Mouse (Mus musculus) liver, adult 2 months (tissue): ENCODE results near the gene Efnb3. TPM values are rescaled to one million over a fixed set of nuclear protein-coding genes. Genes with fewer than 3 reads are reported as not detected.

Experiments used
- DNase-seq: peaks from one replicate; pipeline ENCODE4 v3.0.0-alpha.2; 2011; ENCODE audit warnings: low read depth, low spot score; ENCODE audit errors: extremely low read depth
- H3K27ac ChIP-seq: fragments of 200-500 bp; replicated peaks from 2 replicates; pipeline ENCODE4 v1.5.1; 2012; ENCODE audit warnings: low read depth, mild to moderate bottlenecking, control low read depth, inconsistent platforms, low read length; ENCODE audit not compliant: insufficient read depth
- H3K27me3 ChIP-seq: fragments of 200-500 bp; 2 replicates; pipeline ENCODE4 v1.6.1; 2012; ENCODE audit warnings: mild to moderate bottlenecking, moderate library complexity, low read length, inconsistent platforms; ENCODE audit not compliant: control insufficient read depth, insufficient read depth
- H3K36me3 ChIP-seq: fragments of 200-500 bp; 2 replicates; pipeline ENCODE4 v1.6.1; 2012; ENCODE audit warnings: low read length, inconsistent platforms; ENCODE audit not compliant: control insufficient read depth, insufficient read depth
- H3K4me1 ChIP-seq: fragments of 200-500 bp; 2 replicates; pipeline ENCODE4 v1.6.1; 2011; ENCODE audit warnings: low read length; ENCODE audit not compliant: control insufficient read depth, insufficient read depth
- H3K4me3 ChIP-seq: fragments of 200-500 bp; 2 replicates; pipeline ENCODE4 v1.5.1; 2011; ENCODE audit warnings: low read depth, mild to moderate bottlenecking, control low read depth, low read length, moderate library complexity; ENCODE audit not compliant: insufficient read depth
- H3K79me2 ChIP-seq: fragments of 200-500 bp; 2 replicates; pipeline ENCODE4 v1.6.1; 2012; ENCODE audit warnings: inconsistent platforms, mild to moderate bottlenecking, low read length, moderate library complexity; ENCODE audit not compliant: control insufficient read depth, insufficient read depth
- H3K9ac ChIP-seq: fragments of 200-500 bp; 2 replicates; pipeline ENCODE4 v1.6.1; 2012; ENCODE audit warnings: low read depth, mild to moderate bottlenecking, control low read depth, inconsistent platforms, low read length
- CTCF ChIP-seq: fragments of 200-500 bp; IDR thresholded peaks from 2 replicates; pipeline ENCODE4 v1.5.1; 2011; ENCODE audit warnings: low read depth, low read length, control low read depth
- POLR2A ChIP-seq: fragments of 200-500 bp; IDR thresholded peaks from 2 replicates; pipeline ENCODE4 v1.6.1; 2011; ENCODE audit warnings: low read length, control low read depth; ENCODE audit not compliant: insufficient read depth; ENCODE audit errors: extremely low read depth
- WGBS: fragments of 180-500 bp; shearing (Covaris S2); methylation state at CpG from one replicate; pipeline ENCODE4 v1.1.7; 2018; 5-methylcytosine and 5-hydroxymethylcytosine counted together
- polyA plus RNA-seq: library from polyadenylated mRNA; depleted of rRNA; stranded (reverse); fragments of >200 nt; gene quantifications from 2 replicates; pipeline ENCODE4 v1.2.3, GENCODE M21; 2012
- total RNA-seq: library from RNA; depleted of rRNA; stranded (reverse); fragments of >200 nt; gene quantifications from 2 replicates; pipeline ENCODE4 v1.2.3, GENCODE M21; 2014

Efnb3 gene
- total and polyA plus RNA-seq, 2 experiments = 0.17 TPM; not detected in 1

DNA sequence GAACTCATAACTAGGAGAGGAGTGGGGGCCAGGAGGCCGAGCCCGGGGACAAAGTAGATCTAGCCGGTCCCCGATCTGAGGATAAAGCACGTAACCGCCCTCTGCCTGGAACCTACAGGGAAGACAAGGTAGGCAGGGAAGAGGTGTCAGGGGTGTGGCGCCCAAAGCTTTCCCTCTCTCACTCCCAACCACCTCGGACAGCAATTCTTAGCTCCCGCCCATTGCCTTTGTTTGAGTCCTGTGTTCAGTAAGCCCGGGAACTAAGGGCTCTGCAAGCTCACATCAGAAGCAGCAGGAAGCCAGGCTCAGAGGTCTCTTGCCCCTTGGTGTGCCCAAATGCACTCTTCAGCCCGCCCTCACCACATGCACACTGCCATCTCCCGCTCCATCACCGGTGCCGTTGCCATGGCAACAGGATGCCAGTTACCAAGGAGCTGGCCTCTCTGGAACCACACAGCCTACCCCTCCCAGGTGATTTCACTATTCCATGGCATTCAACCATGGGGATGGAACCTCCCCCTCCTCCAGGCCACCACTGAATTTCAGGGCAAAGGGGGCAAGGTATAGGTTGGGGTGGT is 2.5 kb downstream of the Efnb3 start:
- WGBS = 67% methylated on average over 14 of the region's 14 CpGs
- DNase-seq = no peak

DNA sequence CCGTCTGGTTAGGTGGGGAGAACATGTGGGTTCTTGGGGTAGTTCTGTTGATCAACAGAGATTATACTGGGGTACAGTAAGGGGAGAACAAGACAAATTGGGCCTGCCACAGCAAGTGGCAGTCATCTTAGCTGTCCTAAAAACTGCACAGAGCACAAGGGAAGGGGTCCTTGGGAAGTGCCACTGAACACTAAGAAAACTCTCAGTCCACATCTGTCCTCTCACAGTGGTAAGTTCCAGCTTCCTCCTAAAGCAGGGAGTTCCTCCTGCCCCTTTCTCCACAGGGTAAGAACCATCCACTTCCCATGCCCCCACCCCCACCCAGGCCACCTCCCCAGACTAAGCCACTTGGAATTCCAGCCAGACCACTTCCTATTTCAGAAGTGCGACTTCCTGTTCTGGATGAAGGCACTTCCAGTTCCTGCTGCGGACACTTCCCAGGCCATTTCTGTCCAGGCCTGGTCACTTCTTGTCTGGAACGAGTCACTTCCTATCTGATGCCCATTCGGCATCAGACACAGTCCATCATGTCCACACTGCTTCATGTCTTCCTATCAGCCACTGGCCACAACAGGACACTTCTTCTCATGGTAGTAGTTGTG is 5.4 kb downstream of the Efnb3 start:
- Histone ChIP-seq H3K4me3 (no peak overlapping the region), H3K27ac (no peak overlapping the region), H3K79me2 (no peaks in the 10 kb centered on the region), H3K27me3 (no peaks in the 10 kb centered on the region), H3K36me3 (no peaks in the 10 kb centered on the region), H3K9ac (no peak overlapping the region), H3K4me1 (no peaks in the 10 kb centered on the region)
- WGBS = 80% methylated on average over 5 of the region's 5 CpGs
- peak; percentile 27 for DNase-seq
- TF ChIP-seq POLR2A (no peak), CTCF (no peak)

More for the DNA sequence above, 2.5 kb downstream of the Efnb3 start:
- no peak overlapping the region for H3K27ac ChIP-seq
- H3K4me1 ChIP-seq = no peaks in the 10 kb centered on the region
- H3K4me3 ChIP-seq = no peak overlapping the region
- no peak for TF ChIP-seq POLR2A
- TF ChIP-seq CTCF = no peak
- no peaks in the 10 kb centered on the region for H3K79me2 ChIP-seq
- H3K36me3 ChIP-seq = 0 out of 2 replicates have a peak, but pooled peaks cover 3% of the 10 kb centered on the region
- H3K9ac ChIP-seq = no peak overlapping the region
- no peaks in the 10 kb centered on the region for H3K27me3 ChIP-seq

- H3K4me3 ChIP-seq = no peak overlapping the region
- H3K4me1 ChIP-seq = no peaks in the 10 kb centered on the region
- no peak for TF ChIP-seq CTCF
- no peak for TF ChIP-seq POLR2A
- no peak for DNase-seq
- H3K79me2 ChIP-seq = no peaks in the 10 kb centered on the region
- no peak overlapping the region for H3K9ac ChIP-seq
- H3K27me3 ChIP-seq = no peaks in the 10 kb centered on the region
- no peak overlapping the region for H3K27ac ChIP-seq
- 46% methylated on average over 2 of the region's 2 CpGs for WGBS
- no peaks in the 10 kb centered on the region for H3K36me3 ChIP-seq
Observed at GRCm38 (mm10) chr11:69553341-69553721, 6.7 kb downstream of the Efnb3 start.

DNA sequence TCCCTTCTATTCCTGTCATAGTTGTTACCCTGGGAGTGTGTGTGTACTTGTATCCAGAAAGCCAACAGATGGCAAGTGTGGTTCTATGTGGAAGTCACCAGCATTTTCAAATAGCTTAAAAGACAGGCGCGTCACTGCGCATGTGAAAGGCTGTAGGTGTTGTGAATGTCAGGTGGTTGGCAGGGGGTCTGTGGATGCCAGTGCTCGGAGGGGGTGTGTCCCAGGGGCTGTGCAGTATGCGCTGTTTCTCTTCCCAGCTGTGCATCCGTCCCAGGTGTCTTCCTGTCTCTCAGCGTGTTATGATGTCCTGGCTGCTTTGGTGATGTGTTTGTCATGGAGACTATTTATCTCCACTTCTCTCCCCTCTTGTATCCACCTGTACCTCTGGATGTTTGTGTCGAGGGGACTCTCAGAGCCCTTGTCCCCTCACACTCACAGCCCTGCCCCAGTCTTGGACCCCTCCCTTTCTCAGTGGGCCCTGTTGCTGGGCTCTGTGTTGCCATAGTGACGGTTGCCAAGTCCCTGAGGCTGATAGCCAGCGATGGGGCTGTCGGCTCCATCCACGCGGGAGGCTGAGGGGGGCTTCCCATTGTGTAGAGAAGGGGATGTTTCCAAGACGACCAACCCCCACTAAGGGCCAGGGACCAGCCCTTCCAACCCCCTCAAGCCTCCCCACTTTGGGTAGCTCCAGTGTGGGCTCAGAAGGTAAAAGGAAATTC is 7.2 kb downstream of the Efnb3 start:
- Histone ChIP-seq H3K4me3 (no peak overlapping the region), H3K4me1 (no peaks in the 10 kb centered on the region), H3K79me2 (no peaks in the 10 kb centered on the region), H3K36me3 (no peaks in the 10 kb centered on the region), H3K27me3 (0 out of 2 replicates have a peak, but pooled peaks cover under 1% of the 10 kb centered on the region), H3K9ac (no peak overlapping the region), H3K27ac (no peak overlapping the region)
- TF ChIP-seq POLR2A (no peak), CTCF (no peak)
- no peak for DNase-seq
- WGBS = 37% methylated on average over 14 of the region's 14 CpGs

DNA sequence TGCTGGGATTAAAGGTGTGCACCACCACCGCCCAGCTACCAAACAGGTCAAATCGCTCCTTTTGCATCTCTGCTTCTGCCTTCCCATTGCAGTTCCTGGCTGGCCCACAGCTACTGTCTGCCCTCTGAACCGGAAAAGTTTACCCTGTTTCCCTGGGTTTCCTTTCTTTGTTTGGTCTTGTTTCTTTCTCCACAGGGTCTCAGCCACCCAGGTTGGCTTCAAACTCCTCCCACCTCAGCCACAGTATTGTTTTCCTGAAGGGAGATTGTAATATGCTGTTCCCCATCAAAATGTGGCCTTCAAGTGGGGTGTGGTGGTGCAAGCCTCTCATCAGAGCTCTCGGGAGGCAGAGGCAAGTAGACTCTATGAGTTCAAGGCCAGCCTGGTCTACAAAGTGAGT is 8.7 kb downstream of the Efnb3 start:
- Histone ChIP-seq H3K79me2 (no peaks in the 10 kb centered on the region), H3K4me3 (no peak overlapping the region), H3K4me1 (peaks cover 5% of the 10 kb centered on the region), H3K27me3 (0 out of 2 replicates have a peak, but pooled peaks cover 2% of the 10 kb centered on the region), H3K9ac (no peak overlapping the region), H3K27ac (no peak overlapping the region), H3K36me3 (no peaks in the 10 kb centered on the region)
- no peak for DNase-seq
- TF ChIP-seq CTCF (no peak), POLR2A (no peak)
- 65% methylated on average over 4 of the region's 4 CpGs for WGBS
